Mouse (Mus musculus) CH12.LX (cell line): ENCODE results near the gene Amz2. TPM values are rescaled to one million over a fixed set of nuclear protein-coding genes. Genes with fewer than 3 reads are reported as not detected.

Source experiments
- DNase-seq: peaks from one replicate; pipeline ENCODE4 v3.0.0-alpha.2; 2013; ENCODE audit errors: extremely low read depth
- H3K27ac ChIP-seq: 2 replicates; pipeline ENCODE4 v1.5.1; 2012; ENCODE audit warnings: low read depth, mild to moderate bottlenecking, control low read depth, moderate library complexity; ENCODE audit not compliant: insufficient read depth
- H3K27me3 ChIP-seq: replicated peaks from 2 replicates; pipeline ENCODE3; 2012; ENCODE audit warnings: inconsistent platforms
- H3K36me3 ChIP-seq, 2 experiments: replicated peaks in 1 of 2; 2 replicates each; pipeline versions ENCODE3 to v1.6.1; 2012; ENCODE audit warnings: inconsistent platforms in 1 of 2, low read length in 1 of 2, mild to moderate bottlenecking in 1 of 2, mixed read lengths in 1 of 2, moderate library complexity in 1 of 2; ENCODE audit not compliant: control insufficient read depth in 1 of 2, insufficient read depth in 1 of 2
- H3K4me1 ChIP-seq, 2 experiments: 2 replicates each; pipeline ENCODE4 v1.6.1; 2012; ENCODE audit warnings: inconsistent platforms in 1 of 2, moderate library complexity in 1 of 2; ENCODE audit not compliant: insufficient read depth in 2 of 2, control insufficient read depth in 1 of 2
- H3K4me2 ChIP-seq: 2 replicates; pipeline ENCODE4 v1.6.1; 2012; ENCODE audit warnings: low read depth, mild to moderate bottlenecking, control low read depth; ENCODE audit not compliant: poor library complexity, insufficient read depth, severe bottlenecking
- H3K4me3 ChIP-seq, 3 experiments: fragments of 150-350 bp in 1 of 3; sonication (generic) in 1 of 3; replicated peaks in 1 of 3; 2 replicates each; pipeline versions ENCODE3 to v1.5.1; 2011 to 2012; ENCODE audit warnings: low read depth in 2 of 3, low read length in 2 of 3, mild to moderate bottlenecking in 2 of 3, moderate library complexity in 2 of 3, control low read depth in 1 of 3, improper control_type of control experiment in 1 of 3, inconsistent platforms in 1 of 3, mixed read lengths in 1 of 3; ENCODE audit not compliant: poor library complexity in 1 of 3
- H3K79me2 ChIP-seq: replicated peaks from 2 replicates; pipeline ENCODE4 v1.6.1; 2012; ENCODE audit warnings: mild to moderate bottlenecking, moderate library complexity; ENCODE audit not compliant: control insufficient read depth, poor library complexity, insufficient read depth, severe bottlenecking; ENCODE audit errors: extremely low read depth
- H3K9ac ChIP-seq: 2 replicates; pipeline ENCODE4 v1.6.1; 2012; ENCODE audit warnings: low read depth, mild to moderate bottlenecking, control low read depth, moderate library complexity; ENCODE audit not compliant: insufficient read depth
- H3K9me3 ChIP-seq: replicated peaks from 2 replicates; pipeline ENCODE3; 2012; ENCODE audit warnings: low read length, inconsistent platforms, mixed read lengths
- CTCF ChIP-seq, 2 experiments: IDR thresholded peaks in 1 of 2; conservative IDR thresholded peaks in 1 of 2; 2 replicates each; pipeline ENCODE4 v1.5.1; 2011 to 2012; ENCODE audit warnings: low read depth in 2 of 2, low read length in 2 of 2, improper control_type of control experiment in 1 of 2, inconsistent platforms in 1 of 2, mild to moderate bottlenecking in 1 of 2, moderate library complexity in 1 of 2
- ELF1 ChIP-seq: IDR thresholded peaks from 2 replicates; pipeline ENCODE4 v1.6.1; 2014; ENCODE audit warnings: low read depth, mild to moderate bottlenecking, inconsistent platforms, low read length, improper control_type of control experiment
- GABPA ChIP-seq: IDR thresholded peaks from 2 replicates; pipeline ENCODE4 v1.6.1; 2012; ENCODE audit warnings: low read depth, low read length, improper control_type of control experiment, inconsistent platforms; ENCODE audit not compliant: insufficient replicate concordance
- HCFC1 ChIP-seq: IDR thresholded peaks from 2 replicates; pipeline ENCODE4 v1.6.1; 2012; ENCODE audit warnings: low read depth, mild to moderate bottlenecking, inconsistent platforms, low read length, improper control_type of control experiment
- IRF4 ChIP-seq: IDR thresholded peaks from 2 replicates; pipeline ENCODE4 v1.6.1; 2014; ENCODE audit warnings: low read depth, mild to moderate bottlenecking, inconsistent platforms, low read length, improper control_type of control experiment
- JUN ChIP-seq: IDR thresholded peaks from 2 replicates; pipeline ENCODE4 v1.6.1; 2011; ENCODE audit warnings: low read depth, mild to moderate bottlenecking, low read length, improper control_type of control experiment, moderate library complexity; ENCODE audit not compliant: insufficient read depth
- KAT2A ChIP-seq: IDR thresholded peaks from 2 replicates; pipeline ENCODE4 v1.6.1; 2012; ENCODE audit warnings: low read length, improper control_type of control experiment, inconsistent platforms; ENCODE audit not compliant: insufficient replicate concordance
- MAX ChIP-seq: IDR thresholded peaks from 2 replicates; pipeline ENCODE4 v1.6.1; 2011; ENCODE audit warnings: low read length, improper control_type of control experiment
- NELFE ChIP-seq: IDR thresholded peaks from 2 replicates; pipeline ENCODE4 v1.6.1; 2011; ENCODE audit warnings: low read depth, low read length, improper control_type of control experiment
- NRF1 ChIP-seq: IDR thresholded peaks from 2 replicates; pipeline ENCODE4 v1.6.1; 2014; ENCODE audit warnings: low read depth, mild to moderate bottlenecking, inconsistent platforms, low read length, improper control_type of control experiment, moderate library complexity
- POLR2A ChIP-seq: IDR thresholded peaks from 2 replicates; pipeline ENCODE4 v1.6.1; 2011; ENCODE audit warnings: low read depth, mild to moderate bottlenecking, improper control_type of control experiment, low read length
- POLR2AphosphoS2 ChIP-seq: IDR thresholded peaks from 2 replicates; pipeline ENCODE4 v1.6.1; 2011; ENCODE audit warnings: low read depth, low read length, improper control_type of control experiment
- RAD21 ChIP-seq: IDR thresholded peaks from 2 replicates; pipeline ENCODE4 v1.6.1; 2011; ENCODE audit warnings: low read depth, mild to moderate bottlenecking, low read length, improper control_type of control experiment, moderate library complexity
- RCOR1 ChIP-seq: conservative IDR thresholded peaks from 2 replicates; pipeline ENCODE4 v1.6.1; 2012; ENCODE audit warnings: low read depth, mild to moderate bottlenecking, inconsistent platforms, low read length, improper control_type of control experiment
- SIN3A ChIP-seq: IDR thresholded peaks from 2 replicates; pipeline ENCODE4 v1.6.1; 2012; ENCODE audit warnings: low read length, improper control_type of control experiment, inconsistent platforms
- USF1 ChIP-seq: IDR thresholded peaks from 2 replicates; pipeline ENCODE4 v1.6.1; 2014; ENCODE audit warnings: low read depth, mild to moderate bottlenecking, inconsistent platforms, low read length, improper control_type of control experiment
- USF2 ChIP-seq: conservative IDR thresholded peaks from 2 replicates; pipeline ENCODE4 v1.6.1; 2011; ENCODE audit warnings: low read depth, low read length, improper control_type of control experiment
- ZC3H11A ChIP-seq: IDR thresholded peaks from 2 replicates; pipeline ENCODE4 v1.6.1; 2012; ENCODE audit warnings: low read depth, mild to moderate bottlenecking, inconsistent platforms, low read length, improper control_type of control experiment
- dilution Hi-C: fragments of 300-500 bp; cut with MboI; formaldehyde crosslinking; loops from 2 replicates; pipeline ENCODE4 v1.14.3; 2020; ENCODE audit warnings: low sequenced_read_pairs; ENCODE audit not compliant: extremely low pct_unique_long_range_greater_than_20kb, extremely low pct_ligation_motif_present
- in situ Hi-C: fragments of 300-500 bp; cut with MboI; formaldehyde crosslinking; loops from 3 replicates; pipeline ENCODE4 v1.14.3; 2019; ENCODE audit warnings: low sequenced_read_pairs, low pct_ligation_motif_present, low pct_unique_long_range_greater_than_20kb, mixed read lengths
- polyA plus RNA-seq: library from polyadenylated mRNA; unstranded; fragments of >175 nt; gene quantifications from 2 replicates; pipeline ENCODE4 v1.2.1, GENCODE M21; 2012; ENCODE audit warnings: low read depth; ENCODE audit not compliant: insufficient read length
- total RNA-seq, 2 experiments: library from RNA; depleted of rRNA; stranded (reverse); fragments of 300-350 nt in 1 of 2; fragments of >200 nt in 1 of 2; gene quantifications; 2 replicates each; pipeline ENCODE4 v1.2.3; 2012 to 2014

The Amz2 gene
- total and polyA plus RNA-seq, 3 experiments: 22.3 to 23.7 (median 23.3) TPM

DNA sequence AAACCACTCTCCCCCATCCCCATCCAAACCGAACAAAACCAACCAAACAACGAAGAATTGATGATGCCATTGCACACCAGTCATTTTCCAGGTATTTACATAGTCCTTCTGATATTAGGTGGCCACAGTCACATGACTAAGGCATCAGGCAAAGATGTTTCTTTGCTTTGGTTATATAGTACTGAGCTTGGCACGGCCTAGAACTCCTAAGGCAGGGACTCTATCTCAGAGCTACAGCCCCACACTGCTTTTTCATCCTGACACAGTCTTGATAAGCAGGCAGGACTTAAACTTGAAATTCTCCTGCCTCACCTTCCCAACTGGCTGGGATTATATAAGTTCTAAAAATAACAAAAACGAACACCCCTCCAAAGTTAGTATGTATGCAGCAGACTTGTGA is 39.3 kb downstream of the Amz2 start:
- in situ Hi-C loops (no loop called here), dilution Hi-C loops (no loop called here)
- DNase-seq: no peak
- Histone ChIP-seq H3K4me1 (peaks cover 7 to 38% of the 10 kb centered on the region in 2 experiments; a peak in 3 of 4 replicates), H3K4me3 (no peak overlapping the region), H3K9ac (no peak overlapping the region), H3K36me3 (peaks cover 19 to 63% of the 10 kb centered on the region in 2 experiments), H3K9me3 (no peaks in the 10 kb centered on the region), H3K79me2 (no peaks in the 10 kb centered on the region), H3K27me3 (no peaks in the 10 kb centered on the region), H3K4me2 (no peak overlapping the region), H3K27ac (no peak overlapping the region)
- TF ChIP-seq USF1 (peak; percentile 15; the same call in 1 of the 2 replicates), SIN3A (no peak), CTCF (conservative IDR thresholded peaks at IDR 0.05 in 1 of 2, IDR thresholded peaks at IDR 0.05 in 1 of 2; ENCODE audit: low read depth in 2 of 2, low read length in 2 of 2) (no peak), IRF4 (peak; percentile 42; the same call in 1 of the 2 replicates), POLR2AphosphoS2 (0 out of 2 replicates have a peak, but pooled peaks have one; percentile 29), JUN (0 out of 2 replicates have a peak, but pooled peaks have one; percentile 2)

DNA sequence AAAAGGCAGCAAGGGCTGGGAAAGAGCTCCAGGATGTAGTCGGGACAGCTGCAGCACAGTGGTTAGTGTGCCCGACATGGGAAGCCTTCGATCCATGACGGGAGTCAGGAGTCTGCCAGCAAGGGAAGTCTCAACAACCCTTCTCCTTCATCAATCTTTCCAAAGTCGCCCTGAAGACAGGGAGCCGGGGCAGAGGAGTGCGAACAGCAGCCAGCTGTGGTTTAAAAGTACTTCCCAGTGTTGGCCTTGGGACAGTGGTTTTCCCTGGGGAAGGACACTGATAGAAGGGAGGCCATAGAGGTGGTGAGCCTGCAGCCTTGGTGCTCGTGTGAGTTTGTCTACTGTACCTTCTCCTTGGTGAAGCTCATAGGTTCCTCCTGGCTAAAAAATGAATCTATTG is 41.2 kb downstream of the Amz2 start:
- Histone ChIP-seq H3K36me3 (peaks cover 15 to 46% of the 10 kb centered on the region in 2 experiments), H3K4me3 (no peak overlapping the region), H3K79me2 (peaks cover 5% of the 10 kb centered on the region; the same call in 1 of the 2 replicates), H3K9me3 (no peaks in the 10 kb centered on the region), H3K27me3 (no peaks in the 10 kb centered on the region), H3K9ac (no peak overlapping the region), H3K4me2 (no peak overlapping the region), H3K4me1 (peaks cover 7 to 55% of the 10 kb centered on the region in 2 experiments; a peak in 3 of 4 replicates), H3K27ac (no peak overlapping the region)
- in situ Hi-C loops (no loop called here), dilution Hi-C loops (no loop called here)
- no peak for TF ChIP-seq MAX
- TF ChIP-seq ELF1: no peak
- TF ChIP-seq CTCF (conservative IDR thresholded peaks at IDR 0.05 in 1 of 2, IDR thresholded peaks at IDR 0.05 in 1 of 2; ENCODE audit: low read depth in 2 of 2, low read length in 2 of 2): no peak
- TF ChIP-seq USF1: no peak
- no peak for TF ChIP-seq GABPA
- no peak for TF ChIP-seq USF2
- TF ChIP-seq RAD21: no peak
- TF ChIP-seq IRF4: no peak
- no peak for TF ChIP-seq RCOR1
- TF ChIP-seq ZC3H11A: no peak
- no peak for TF ChIP-seq HCFC1
- no peak for TF ChIP-seq NELFE
- TF ChIP-seq POLR2A: no peak
- no peak for TF ChIP-seq NRF1
- no peak for TF ChIP-seq POLR2AphosphoS2
- no peak for TF ChIP-seq KAT2A
- DNase-seq: no peak
